Mouse (Mus musculus): Measurements from ENCODE around the gene Leo1.

Gene Leo1

DNA sequence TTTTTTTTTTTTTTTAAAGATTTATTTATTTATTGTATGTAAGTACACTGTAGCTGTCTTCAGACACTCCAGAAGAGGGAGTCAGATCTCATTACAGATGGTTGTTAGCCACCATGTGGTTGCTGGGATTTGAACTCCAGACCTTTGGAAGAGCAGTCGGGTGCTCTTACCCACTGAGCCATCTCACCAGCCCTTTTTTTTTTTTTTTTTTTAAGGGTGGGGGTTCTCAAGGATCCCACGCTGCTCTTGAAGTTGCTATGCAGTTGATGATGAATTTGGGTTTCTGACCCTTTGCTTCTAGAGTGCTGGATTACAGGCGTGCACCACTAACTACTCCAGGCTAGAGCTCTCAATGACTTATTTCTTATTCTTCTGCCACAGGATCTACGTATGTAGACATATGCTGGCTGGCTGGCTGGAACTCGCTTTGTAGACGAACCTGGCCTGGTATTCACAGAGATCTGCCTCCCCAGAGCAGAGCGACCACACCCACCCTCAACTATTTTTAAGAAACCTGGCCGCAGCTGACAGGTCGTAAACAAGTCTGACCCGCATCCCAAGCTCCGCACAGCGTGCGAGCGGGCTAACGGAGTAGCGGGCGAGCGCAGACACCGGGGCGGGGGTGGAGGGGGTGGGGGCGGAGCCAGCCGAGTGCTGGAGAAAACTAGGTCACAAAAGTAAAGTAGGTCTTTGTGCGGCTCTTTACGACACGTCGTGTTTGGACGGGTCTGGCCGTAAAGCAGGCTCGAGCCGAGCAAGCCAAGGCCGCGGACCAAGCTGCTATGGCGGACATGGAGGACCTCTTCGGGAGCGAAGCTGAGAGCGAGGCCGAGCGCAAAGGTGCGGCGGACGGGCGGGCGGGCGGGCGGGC, at the start of gene Leo1:
TSS of gene Leo1 (plus strand) at position 729 of the 871 bp plus-strand sequence.
- peak; percentile 93 for DNase-seq

GRCm38 (mm10) chr9:75393251-75393650, 48.1 kb upstream of the Leo1 start:
- DNase-seq, result no peak

GRCm38 (mm10) chr9:75395971-75396370, 45.4 kb upstream of the Leo1 start:
- no peak for DNase-seq

- DNase-seq, result no peak
Measured at GRCm38 (mm10) chr9:75399069-75399468, 42.3 kb upstream of the Leo1 start.

- no peak for DNase-seq
Measured at GRCm38 (mm10) chr9:75400639-75401038, 40.7 kb upstream of the Leo1 start.

- DNase-seq, result no peak
Measured at GRCm38 (mm10) chr9:75401593-75402504, 39.5 kb upstream of the Leo1 start.

DNA sequence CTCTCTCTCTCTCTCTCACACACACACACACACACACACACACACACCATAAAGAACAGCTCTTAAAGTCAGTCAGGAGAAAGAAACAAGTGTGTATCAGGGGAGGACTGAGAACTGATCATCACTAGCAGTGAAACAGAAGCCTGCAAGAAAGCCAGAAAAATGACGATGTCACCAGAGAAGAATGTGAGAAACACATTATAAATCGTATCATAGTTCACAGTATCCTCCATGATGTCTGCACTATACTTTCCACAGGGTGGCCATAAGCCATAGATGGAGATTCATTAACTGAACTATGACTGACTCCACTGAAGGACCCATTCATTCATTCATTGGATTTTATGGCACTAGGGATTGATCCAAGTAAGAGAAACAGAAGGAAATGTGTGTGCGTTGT, 37.8 kb upstream of the Leo1 start:
- DNase-seq, result no peak

DNA sequence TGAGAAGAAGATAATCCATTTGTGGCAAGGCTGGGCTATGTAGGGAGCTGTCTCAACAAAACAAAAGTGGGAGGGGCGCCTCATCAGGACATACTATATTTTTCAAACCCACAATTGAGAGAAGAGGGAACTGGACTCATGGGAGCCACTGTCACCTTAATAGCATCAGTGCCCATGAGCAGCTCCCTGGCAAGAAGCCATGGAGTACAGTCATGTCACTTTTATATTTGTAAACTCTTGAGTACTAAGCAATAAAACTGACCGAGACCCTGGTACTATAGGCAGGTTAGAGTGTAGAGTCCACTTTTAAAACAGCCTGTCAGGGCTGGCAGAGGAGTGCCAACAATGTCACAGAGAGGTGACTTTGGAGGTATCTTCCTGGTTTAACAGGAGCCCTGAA, 35.2 kb upstream of the Leo1 start:
- DNase-seq, result no peak

DNA sequence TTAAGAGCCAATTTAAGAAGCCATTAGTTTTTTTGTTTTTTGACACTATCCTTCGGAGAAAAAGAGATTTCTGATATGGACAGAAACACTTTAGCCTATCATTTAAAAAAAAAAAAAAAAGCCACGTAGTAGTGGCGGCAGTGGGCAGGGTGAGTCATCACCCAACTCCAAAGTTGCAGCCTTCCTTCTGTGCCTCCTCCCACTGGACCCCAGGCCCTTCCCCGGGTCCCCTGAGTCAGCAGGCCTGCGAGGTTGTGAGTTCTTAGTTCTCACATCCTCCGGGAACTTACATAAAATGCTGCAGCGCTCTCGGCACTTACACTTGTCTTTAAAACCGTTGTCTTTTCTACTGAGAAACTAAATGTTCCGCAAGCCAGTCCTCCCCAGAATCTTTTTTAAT, 33.5 kb upstream of the Leo1 start:
- DNase-seq, result peak; percentile 56

GRCm38 (mm10) chr9:75408204-75408826, 33.0 kb upstream of the Leo1 start:
- DNase-seq, result no peak

DNA sequence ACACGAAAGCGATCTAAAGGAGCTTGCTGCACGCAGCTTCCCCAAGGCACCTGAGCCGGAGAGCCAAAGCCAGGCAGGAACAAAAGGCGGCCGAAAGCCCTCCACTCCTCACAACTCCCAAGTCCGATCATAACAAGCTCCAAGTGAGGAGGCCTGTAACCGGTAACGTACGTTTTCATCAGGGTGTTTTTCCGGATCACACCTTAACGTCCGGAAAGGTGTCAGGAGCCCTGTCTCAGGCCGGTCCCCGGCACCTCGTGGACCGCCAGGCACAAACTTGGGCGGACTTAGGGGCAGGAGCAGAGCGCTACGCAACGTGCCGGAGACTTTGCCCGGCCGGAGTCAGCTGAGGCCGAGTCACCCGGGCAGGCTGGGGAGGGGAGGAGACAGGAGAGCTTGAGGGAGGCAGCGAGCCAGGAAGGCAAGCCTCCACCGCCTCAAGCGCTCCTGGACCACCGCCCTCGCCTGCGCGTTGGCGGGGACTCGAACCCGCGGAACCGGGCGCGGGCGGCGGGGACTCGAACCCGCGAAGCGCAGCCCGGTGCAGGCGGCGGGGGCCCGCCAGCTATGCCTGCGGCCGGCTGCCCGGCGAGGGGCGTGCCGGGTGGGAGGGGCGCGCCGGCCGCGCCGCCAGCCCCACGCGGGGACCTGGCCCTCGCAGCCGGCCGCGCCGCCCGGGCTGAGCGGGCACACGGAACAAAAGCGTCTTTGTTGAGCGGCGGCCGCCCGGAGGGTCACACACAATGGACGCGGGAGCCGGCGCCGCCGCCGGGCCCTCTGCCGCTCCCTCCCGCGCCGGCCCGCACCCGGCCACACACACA, 32.1 kb upstream of the Leo1 start:
- DNase-seq, result peak; percentile 86

DNA sequence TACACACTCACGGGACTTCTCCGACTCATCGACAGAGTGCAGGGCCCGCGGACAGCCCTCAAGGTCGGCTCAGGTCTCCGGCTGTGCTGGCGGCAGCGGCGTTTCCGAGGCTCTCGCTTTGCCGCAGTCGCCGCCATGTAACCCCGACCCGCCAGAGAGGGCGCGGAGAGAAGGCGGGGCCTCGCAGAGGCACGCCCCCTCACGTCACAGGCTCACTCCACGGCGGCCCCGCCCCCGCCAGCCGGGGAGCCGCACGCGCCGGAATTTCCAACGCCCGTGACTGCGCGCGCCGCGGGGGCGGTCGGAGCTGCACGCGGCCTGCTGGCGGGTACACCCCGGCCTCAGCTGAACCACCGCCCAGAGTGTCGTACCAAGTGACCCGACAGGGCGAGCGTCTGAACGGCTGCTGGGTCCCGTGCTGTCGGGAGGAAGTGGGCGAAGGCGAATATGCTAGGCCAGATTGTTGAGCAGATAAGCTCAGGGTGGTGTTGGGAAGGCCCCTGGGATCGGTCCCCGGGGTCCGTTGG, 31.4 kb upstream of the Leo1 start, which contains the start of gene Mapk6:
TSS of gene Mapk6 (minus strand) at position 154 of the 527 bp plus-strand sequence.
- peak; percentile 98 for DNase-seq

GRCm38 (mm10) chr9:75410868-75411487, 30.3 kb upstream of the Leo1 start:
- no peak for DNase-seq

GRCm38 (mm10) chr9:75411584-75411983, 29.7 kb upstream of the Leo1 start:
- DNase-seq, result no peak

GRCm38 (mm10) chr9:75413206-75413605, 28.1 kb upstream of the Leo1 start:
- DNase-seq, result no peak

DNA sequence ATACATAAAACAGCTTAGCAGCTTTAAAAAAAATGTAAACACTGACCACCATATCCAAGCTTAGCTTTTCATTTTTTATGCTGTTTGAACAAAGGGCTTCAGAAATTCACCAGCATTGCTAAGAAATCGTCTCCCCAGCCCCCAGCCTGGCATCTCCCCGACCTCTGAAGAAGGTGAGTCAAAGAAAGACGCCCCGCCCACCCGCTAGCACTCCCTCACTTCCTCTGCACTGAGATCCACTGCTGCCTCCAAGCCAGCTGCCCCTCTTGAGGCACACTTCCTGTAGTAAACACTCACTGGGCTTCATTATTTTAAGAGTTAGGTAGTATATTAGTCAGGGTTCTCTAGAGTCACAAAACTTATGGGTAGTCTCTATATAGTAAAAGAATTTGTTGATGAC, 27.1 kb upstream of the Leo1 start:
- DNase-seq, result peak; percentile 61

GRCm38 (mm10) chr9:75422251-75422691, 19.1 kb upstream of the Leo1 start:
- DNase-seq, result no peak

DNA sequence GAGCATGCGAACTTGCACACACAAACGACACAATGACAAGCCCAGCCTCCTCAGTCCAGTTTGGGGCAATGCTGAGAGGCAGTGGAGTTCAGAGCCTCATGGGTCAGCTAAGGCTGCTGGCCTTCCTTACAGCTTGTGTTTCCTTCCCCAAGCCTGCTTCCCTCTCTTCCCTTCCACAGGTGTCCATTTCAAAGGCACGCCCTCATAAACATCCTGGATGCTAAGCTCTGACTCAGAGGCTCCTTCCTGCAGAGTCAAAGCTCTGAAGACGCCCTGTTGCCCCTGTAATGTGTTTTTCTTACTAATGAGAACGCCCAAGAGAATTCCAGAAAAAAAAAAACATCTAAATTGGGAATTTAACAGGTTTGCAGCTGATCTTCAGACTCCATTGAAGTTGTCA, 17.6 kb upstream of the Leo1 start:
- DNase-seq, result peak; percentile 48

GRCm38 (mm10) chr9:75424358-75425150, 16.8 kb upstream of the Leo1 start:
- DNase-seq, result peak; percentile 43

- DNase-seq, result no peak
Measured at GRCm38 (mm10) chr9:75425796-75426391, 15.4 kb upstream of the Leo1 start.

All from lung, postnatal 10 days (tissue).